Mouse (Mus musculus) ovary, postnatal 14 days (tissue): ENCODE measurements around the gene Col26a1.

Experiments
- DNase-seq: peaks from one replicate; pipeline ENCODE4 v3.0.0; 2022; ENCODE audit warnings: low spot score

The Col26a1 gene

DNA sequence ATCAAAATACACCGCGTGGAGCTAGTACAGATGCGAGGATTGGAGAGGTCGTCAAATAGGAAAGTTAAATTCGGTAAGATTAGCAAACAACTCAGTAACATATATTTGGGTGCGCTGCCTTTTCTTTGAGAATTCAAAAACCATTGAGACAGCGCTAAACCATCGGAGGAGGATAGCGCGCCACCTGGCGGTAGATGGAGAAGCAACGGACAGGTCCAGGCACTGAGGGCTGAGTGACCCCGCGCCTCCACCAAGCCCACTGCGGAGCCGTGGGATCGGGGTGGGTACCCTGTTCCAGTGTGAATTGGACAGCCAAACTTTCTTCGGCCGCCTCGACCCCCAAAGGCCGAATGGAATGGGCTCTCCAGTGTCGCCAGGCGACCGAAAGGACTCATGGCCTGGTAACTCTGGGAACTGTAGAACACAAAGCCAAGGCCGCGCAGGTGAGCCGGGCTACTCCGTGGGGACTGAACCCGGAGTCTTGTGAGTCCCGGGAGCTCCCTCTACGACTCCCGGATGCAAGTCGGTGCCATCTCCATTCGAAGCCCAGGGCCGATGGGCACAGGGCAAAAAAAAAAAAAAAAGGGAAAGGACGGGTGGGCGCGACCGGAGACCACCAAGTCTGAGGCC lies 1.5 kb downstream of the Col26a1 start:
- DNase-seq = peak; percentile 83

DNA sequence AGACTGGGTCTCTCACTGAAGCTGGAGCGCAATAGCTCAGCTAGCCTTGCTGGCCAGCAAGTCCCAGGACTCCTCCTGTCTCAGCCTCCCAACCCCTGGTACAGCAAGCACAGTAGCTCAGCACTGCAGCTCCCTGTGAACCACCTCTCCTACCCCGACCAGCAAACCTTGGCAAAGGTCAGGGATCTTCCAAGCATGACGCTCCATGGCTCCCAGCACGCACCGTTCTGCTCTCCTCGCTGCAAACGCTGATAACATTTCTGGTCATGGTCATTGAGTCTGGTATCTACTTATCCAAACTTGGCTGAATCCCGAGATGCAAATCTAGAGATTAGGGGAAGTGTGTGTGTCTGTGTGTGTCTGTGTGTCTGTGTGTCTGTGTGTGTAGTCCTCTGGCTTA lies 2.9 kb downstream of the Col26a1 start:
- DNase-seq = no peak

GRCm38 (mm10) chr5:136874271-136874670 lies 8.7 kb downstream of the Col26a1 start:
- DNase-seq = no peak

GRCm38 (mm10) chr5:136872417-136872816 lies 10.6 kb downstream of the Col26a1 start:
- DNase-seq = no peak

DNA sequence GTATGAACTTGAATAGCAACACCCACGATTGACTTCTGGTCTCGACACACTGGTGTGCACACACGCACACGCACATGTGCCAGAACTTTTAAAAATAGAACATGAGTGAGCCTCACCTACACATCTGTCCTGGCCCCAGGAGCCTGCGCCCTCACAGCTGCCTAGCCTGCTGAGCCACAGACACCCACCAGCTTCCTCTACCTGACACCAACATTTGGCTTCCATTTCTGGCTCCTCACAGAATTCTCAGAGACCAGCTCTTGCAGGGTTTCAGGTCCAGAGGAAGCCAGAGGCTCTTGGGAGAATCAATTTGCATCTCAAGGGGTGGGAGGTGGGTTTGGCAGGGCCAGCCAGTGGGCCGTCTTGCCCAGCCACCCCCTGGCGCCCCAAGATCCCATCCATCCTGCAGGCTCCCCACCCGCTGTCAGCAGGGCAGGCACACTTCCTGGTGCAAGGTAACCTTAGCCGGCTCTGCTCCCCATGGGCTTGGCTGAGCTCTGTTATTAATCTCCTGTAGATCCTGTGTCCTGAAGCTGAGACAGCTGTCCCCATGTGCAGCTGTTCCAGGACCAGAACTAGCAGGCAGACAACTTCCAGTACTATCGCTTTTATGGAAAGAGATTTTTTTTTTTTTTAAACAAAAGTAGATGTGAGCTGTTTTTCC lies 13.4 kb downstream of the Col26a1 start:
- DNase-seq = no peak

GRCm38 (mm10) chr5:136867706-136868105 lies 15.3 kb downstream of the Col26a1 start:
- DNase-seq = no peak

- DNase-seq = peak; percentile 27
Observed at GRCm38 (mm10) chr5:136863961-136864674, 18.9 kb downstream of the Col26a1 start.

- no peak for DNase-seq
Observed at GRCm38 (mm10) chr5:136863276-136863675, 19.7 kb downstream of the Col26a1 start.

DNA sequence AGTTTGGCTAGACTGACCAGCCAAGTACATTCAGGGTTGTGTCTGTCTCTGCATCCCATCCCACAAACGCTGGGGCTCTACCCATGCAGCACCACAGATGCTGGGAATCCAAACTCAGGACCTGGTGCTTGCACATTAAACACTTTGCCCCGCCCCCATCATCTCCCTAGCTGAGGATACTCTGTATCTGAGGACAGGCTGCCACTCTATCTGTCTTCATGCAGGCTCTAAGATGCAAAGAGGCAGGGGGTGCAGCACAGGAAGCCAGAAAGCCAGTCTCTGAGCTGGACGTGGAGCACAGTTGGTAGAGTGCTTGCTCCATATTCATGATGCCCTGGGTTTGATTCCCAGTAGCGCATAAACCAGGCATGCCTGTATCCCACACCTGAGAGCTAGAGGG lies 20.2 kb downstream of the Col26a1 start:
- no peak for DNase-seq

GRCm38 (mm10) chr5:136861191-136861940 lies 21.6 kb downstream of the Col26a1 start:
- DNase-seq = no peak

DNA sequence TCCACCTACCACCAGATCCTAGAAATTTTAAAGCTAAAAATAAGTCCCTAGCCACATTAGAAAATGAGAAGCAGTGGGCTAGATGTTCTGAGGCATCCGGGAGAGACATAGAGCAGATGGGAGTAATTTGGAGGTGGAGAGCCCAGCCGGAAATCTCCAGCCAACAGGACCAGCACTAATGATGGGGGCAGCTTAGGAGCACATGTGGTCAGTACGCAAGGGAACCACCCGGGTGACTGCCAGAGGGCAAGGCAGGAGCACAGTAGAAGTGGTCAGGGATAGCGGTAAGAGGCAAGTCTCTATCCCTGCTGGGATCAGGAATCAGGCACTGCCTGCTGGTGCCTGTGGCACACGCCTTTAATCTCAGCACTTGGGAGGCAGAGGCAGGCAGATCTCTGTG lies 32.3 kb downstream of the Col26a1 start:
- no peak for DNase-seq

- no peak for DNase-seq
Observed at GRCm38 (mm10) chr5:136846385-136847264, 36.4 kb downstream of the Col26a1 start.

DNA sequence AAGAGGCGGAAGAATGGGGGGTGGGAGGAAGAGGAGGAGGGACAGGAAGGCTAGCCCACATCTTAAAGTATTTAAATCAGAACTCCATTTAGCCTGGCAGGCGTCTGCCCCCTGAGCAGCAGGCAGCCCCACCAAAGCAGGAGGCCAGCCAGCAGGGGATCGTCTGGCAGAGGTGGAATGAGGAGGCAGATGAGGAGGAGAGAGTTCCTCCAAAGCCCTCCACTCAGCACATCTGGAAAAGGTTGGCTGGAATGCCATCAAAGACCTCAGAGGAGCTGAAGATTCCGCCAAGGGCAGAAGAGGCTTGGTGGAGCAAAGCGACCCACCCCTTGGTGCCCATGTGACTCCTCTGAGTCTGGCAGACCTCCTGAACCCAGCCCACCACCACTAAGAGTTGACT lies 39.1 kb downstream of the Col26a1 start:
- DNase-seq = no peak

- DNase-seq = peak; percentile 68
Observed at GRCm38 (mm10) chr5:136840036-136840435, 43.0 kb downstream of the Col26a1 start.

DNA sequence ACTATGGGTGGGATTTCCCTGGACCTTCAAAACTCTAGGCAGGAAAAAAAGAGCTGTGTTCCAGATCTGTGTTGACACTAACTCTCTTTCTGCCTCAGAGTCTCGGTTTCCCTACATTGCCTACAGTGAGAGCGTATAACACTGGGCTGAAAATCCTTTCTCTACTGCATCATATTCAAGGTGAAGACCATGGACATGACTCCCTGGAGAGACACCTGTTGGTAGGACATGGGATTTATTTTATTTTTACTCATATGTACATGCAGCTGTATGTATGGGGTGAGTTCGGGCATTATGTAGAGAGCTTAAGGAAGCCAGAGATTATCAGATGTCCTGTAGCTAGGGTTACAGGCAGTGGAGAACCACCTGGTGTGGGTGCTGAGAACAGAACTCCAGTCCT lies 50.0 kb downstream of the Col26a1 start:
- no peak for DNase-seq

DNA sequence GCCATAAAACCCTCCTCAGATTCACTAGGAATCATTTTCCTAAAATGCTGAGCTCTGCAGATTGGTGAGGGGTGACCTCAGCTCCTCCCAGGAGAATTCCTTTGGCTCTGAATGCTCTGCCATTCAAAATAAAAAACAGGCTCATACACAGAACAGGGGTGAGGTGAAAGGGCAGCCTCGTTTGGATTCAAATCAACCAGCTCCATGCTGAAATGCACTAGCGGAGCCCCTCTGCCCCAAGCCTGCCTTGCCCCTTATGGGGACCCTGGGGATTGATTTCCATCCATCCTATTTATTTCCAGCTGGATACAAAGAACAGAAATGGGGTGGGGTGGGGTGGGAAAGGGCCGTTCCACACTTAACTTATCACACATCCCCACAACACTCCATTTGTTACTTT lies 52.9 kb downstream of the Col26a1 start:
- DNase-seq = no peak

DNA sequence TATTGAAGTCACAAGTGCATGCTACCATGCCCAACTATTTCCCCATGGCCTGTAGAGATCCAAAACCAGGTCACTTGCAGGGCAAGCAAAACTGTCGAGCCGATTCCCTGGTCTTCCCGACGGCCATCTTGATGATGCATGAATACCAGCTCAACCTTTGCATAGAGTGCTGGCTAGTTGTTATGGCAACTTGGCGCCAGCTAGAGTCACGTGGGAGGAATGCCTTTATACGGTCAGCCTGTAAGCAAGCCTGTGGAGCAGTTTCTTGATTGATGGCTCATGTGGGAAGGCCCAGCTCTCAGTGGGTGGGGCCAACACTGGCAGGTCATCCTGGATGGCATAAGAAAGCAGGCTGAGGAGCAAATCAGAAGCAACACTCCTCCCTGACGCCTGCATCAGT lies 61.0 kb downstream of the Col26a1 start:
- no peak for DNase-seq

DNA sequence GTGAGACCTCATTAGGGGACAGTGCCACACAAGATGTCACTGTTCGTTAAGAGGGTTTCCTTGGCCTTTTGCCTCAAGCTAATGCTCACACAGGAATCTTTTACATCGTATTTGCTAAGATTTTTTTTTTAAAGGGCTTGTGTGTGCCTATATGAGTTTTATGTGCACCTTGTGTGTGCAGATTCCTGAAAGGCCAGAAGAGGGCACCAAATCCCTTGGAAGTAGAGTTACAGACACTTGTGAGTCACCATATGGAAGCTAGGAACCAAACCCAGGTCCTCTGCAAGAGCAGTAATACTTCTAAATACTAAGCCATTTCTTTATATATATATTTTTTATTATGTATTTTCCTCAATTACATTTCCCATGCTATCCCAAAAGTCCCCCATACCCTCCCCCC lies 62.1 kb downstream of the Col26a1 start:
- DNase-seq = no peak

DNA sequence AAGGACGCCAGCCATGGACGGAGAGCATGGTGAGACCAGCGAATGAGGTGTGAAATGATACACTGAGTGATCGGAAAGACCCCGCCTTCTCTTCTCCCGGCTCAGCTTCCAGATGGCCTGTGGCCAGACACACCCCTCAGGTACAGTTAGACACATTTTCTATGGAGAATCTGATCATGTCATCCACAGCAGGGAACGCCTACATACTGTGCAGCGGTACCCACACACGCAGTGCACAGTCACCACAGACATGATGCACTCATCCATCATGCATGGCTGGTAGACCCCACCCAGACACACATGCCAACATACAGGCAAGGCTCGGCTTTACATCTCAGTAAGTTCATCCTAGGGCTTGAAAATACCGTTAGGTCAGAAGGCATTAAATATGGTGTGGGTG lies 63.3 kb downstream of the Col26a1 start:
- DNase-seq = no peak

- DNase-seq = peak; percentile 33
Observed at GRCm38 (mm10) chr5:136810539-136811374, 72.3 kb downstream of the Col26a1 start.
